26 mouse cellular contexts compared by ENCODE assay signal in the genomic region with DNA sequence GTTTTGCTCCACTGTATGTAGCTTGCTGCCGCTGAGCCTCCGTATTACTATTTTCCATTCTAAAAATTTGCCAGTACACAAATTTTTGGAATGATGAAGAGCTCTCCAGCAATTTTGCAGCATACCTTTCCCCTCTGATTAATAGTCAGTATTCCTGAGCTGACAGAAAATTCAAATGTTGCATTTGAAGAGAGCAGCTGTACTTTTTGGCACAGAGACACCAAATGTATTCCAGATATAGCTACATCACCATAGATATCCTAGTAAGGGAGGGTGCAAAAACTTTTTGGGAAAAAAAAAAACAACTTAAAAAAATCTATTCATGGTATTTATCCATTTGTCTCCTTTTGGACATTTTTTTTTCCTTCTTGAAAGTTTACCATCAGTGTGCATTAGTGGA.
DNase-seq lines count a peak whose midpoint lies in the region; ATAC-seq lines count a peak whose summit lies in the region.
"Had no signal": no experiment of that assay in that cellular context is flagged by ENCODE, and none has a peak within 500 bp of the region (broad histone marks: within the 10 kb centered on the region; RNA-seq: fewer than 3 reads in every experiment).

No protein-coding gene starts in this region.

- ATAC-seq in forebrain, embryonic 14.5 days = no peak
- no peak for ATAC-seq in forebrain, embryonic 15.5 days (replicated peaks)
- ATAC-seq: intestine, embryonic 16.5 days; lung, postnatal 0 days; Patski had no signal

- 95% methylated on average over 2 of the region's 2 CpGs for WGBS in forebrain, embryonic 14.5 days
- 82% methylated on average over 2 of the region's 2 CpGs for whole genome bisulfite sequencing in forebrain, embryonic 15.5 days

- no peak overlapping the region for H3K4me3 ChIP-seq in forebrain, embryonic 14.5 days (ENCODE audit: low read depth, low read length)
- H3K4me3 ChIP-seq in forebrain, embryonic 15.5 days = no peak overlapping the region
- H3K4me3 ChIP-seq: heart, adult 2 months; heart, embryonic 12.5 days; hindbrain, embryonic 13.5 days; limb, embryonic 10.5 days; limb, embryonic 15.5 days; liver, embryonic 13.5 days; megakaryocyte, embryonic 14.5 days; midbrain, embryonic 12.5 days had no signal

- peaks cover 10% of the 10 kb centered on the region for H3K4me1 ChIP-seq in forebrain, embryonic 14.5 days (ENCODE audit: control insufficient read depth, insufficient read depth, low read length)
- peaks cover 15% of the 10 kb centered on the region for H3K4me1 ChIP-seq in forebrain, embryonic 15.5 days
- H3K4me1 ChIP-seq: heart, embryonic 12.5 days; limb, embryonic 15.5 days; liver, embryonic 13.5 days; megakaryocyte, embryonic 14.5 days had no signal

- no peaks in the 10 kb centered on the region for H3K9me3 ChIP-seq in forebrain, embryonic 14.5 days (replicated peaks; ENCODE audit: control insufficient read depth, low read length)
- no peaks in the 10 kb centered on the region for H3K9me3 ChIP-seq in forebrain, embryonic 15.5 days
- H3K9me3 ChIP-seq: G1E; heart, embryonic 12.5 days; hindbrain, embryonic 13.5 days; limb, embryonic 10.5 days; limb, embryonic 15.5 days; liver, embryonic 13.5 days; megakaryocyte, embryonic 14.5 days; midbrain, embryonic 12.5 days had no signal

- no peaks in the 10 kb centered on the region for H3K27me3 ChIP-seq in forebrain, embryonic 14.5 days (replicated peaks; ENCODE audit: control insufficient read depth, insufficient read depth, low read length)
- H3K27me3 ChIP-seq in forebrain, embryonic 15.5 days = no peaks in the 10 kb centered on the region
- H3K27me3 ChIP-seq: heart, embryonic 12.5 days; hindbrain, embryonic 13.5 days; limb, embryonic 15.5 days; liver, embryonic 13.5 days; megakaryocyte, embryonic 14.5 days; midbrain, embryonic 12.5 days had no signal

- intact Hi-C loops in left cerebral cortex, postnatal 25 days (cut with DNase I) = loop anchor here (1.0 to 2.0 kb wide), 2 partner anchors 159 to 193 kb away; no protein-coding TSS in a partner anchor

- DNase-seq in forebrain, embryonic 14.5 days (ENCODE audit: low spot score) = peak; percentile 35
- peak; percentile 16 to 61 for DNase-seq in layer of hippocampus, adult 18-20 months (ENCODE audit: low spot score in 2 of 2)
- DNase-seq in layer of hippocampus, adult 8-10 months (ENCODE audit: low spot score in 2 of 2) = no peak
- DNase-seq in left cerebral cortex, postnatal 25 days (ENCODE audit: low spot score in 2 of 2) = peak; percentile 23 to 48
- DNase-seq in left cerebral cortex, adult 8-10 months (ENCODE audit: low spot score in 2 of 2) = no peak
- peak; percentile 55 for DNase-seq in telencephalon, adult 2 months (ENCODE audit: low read depth, low spot score)
- no peak for DNase-seq in kidney, adult 8-10 months
- DNase-seq: adrenal gland, postnatal 25 days; cerebellum, adult 2 months; heart, adult 2 months; heart, postnatal 4 days; kidney, postnatal 14 days; liver, embryonic 13.5 days; lung, adult 18-20 months; lung, postnatal 4 days had no signal

- H3K27ac ChIP-seq in forebrain, embryonic 14.5 days (ENCODE audit: low read depth, low read length) = no peak overlapping the region
- H3K27ac ChIP-seq in forebrain, embryonic 15.5 days (replicated peaks) = no peak overlapping the region
- H3K27ac ChIP-seq: heart, adult 2 months; hindbrain, embryonic 13.5 days; limb, embryonic 10.5 days; limb, embryonic 15.5 days; liver, embryonic 13.5 days; midbrain, embryonic 12.5 days had no signal

- H3K36me3 ChIP-seq in forebrain, embryonic 14.5 days (ENCODE audit: control insufficient read depth, insufficient read depth, low read length) = no peaks in the 10 kb centered on the region
- no peaks in the 10 kb centered on the region for H3K36me3 ChIP-seq in forebrain, embryonic 15.5 days
- H3K36me3 ChIP-seq: G1E; heart, embryonic 12.5 days; hindbrain, embryonic 13.5 days; limb, embryonic 10.5 days; limb, embryonic 15.5 days; liver, embryonic 13.5 days; midbrain, embryonic 12.5 days had no signal

- H3K4me2 ChIP-seq in forebrain, embryonic 14.5 days (ENCODE audit: low read length) = no peak overlapping the region
- H3K4me2 ChIP-seq in forebrain, embryonic 15.5 days (replicated peaks) = no peak overlapping the region
- H3K4me2 ChIP-seq: heart, embryonic 12.5 days; hindbrain, embryonic 13.5 days; limb, embryonic 15.5 days; liver, embryonic 13.5 days; midbrain, embryonic 12.5 days had no signal

- H3K9ac ChIP-seq in forebrain, embryonic 14.5 days (ENCODE audit: low read length) = no peak overlapping the region
- no peak overlapping the region for H3K9ac ChIP-seq in forebrain, embryonic 15.5 days (replicated peaks)
- H3K9ac ChIP-seq: heart, embryonic 12.5 days; hindbrain, embryonic 13.5 days; limb, embryonic 15.5 days; liver, embryonic 13.5 days; midbrain, embryonic 12.5 days had no signal

Comparison
In these comparisons a context has a peak if more than half of its experiments do, and no peak if none do; other contexts are left out.
1. DNase-seq: peak in forebrain, embryonic 14.5 days (single experiment), layer of hippocampus, adult 18-20 months (2 of 2), left cerebral cortex, postnatal 25 days (2 of 2) and telencephalon, adult 2 months (single experiment); none in layer of hippocampus, adult 8-10 months (0 of 2), left cerebral cortex, adult 8-10 months (0 of 2) and kidney, adult 8-10 months (0 of 2).